Mouse (Mus musculus) lung, postnatal 0 days (tissue): ENCODE data around the gene Mlh3. TPM values are rescaled to one million over a fixed set of nuclear protein-coding genes. Genes with fewer than 3 reads are reported as not detected.

Source experiments
- ATAC-seq: fragments of 200-750 bp; cut with Nextera tagmentation; 2 replicates; pipeline ENCODE4 v1.8.0; 2017; ENCODE audit warnings: moderate library complexity
- DNase-seq: peaks from one replicate; pipeline ENCODE4 v3.0.0-alpha.2; 2016; ENCODE audit warnings: low spot score
- H3K27ac ChIP-seq: fragments of 300-500 bp; sonication (generic); 2 replicates; pipeline ENCODE4 v1.5.1; 2014; ENCODE audit warnings: antibody characterized with exemption, mild to moderate bottlenecking, low read length, mixed read lengths
- H3K27me3 ChIP-seq: fragments of 300-500 bp; sonication (generic); replicated peaks from 2 replicates; pipeline ENCODE4 v1.6.1; 2014; ENCODE audit warnings: low read length, mixed read lengths; ENCODE audit not compliant: insufficient read depth
- H3K36me3 ChIP-seq: fragments of 300-500 bp; sonication (generic); 2 replicates; pipeline ENCODE4 v1.6.1; 2014; ENCODE audit warnings: low read length, mixed read lengths; ENCODE audit not compliant: insufficient read depth
- H3K4me1 ChIP-seq: fragments of 300-500 bp; sonication (generic); 2 replicates; pipeline ENCODE4 v1.6.1; 2014; ENCODE audit warnings: antibody characterized with exemption, low read depth, low read length, mixed read lengths; ENCODE audit not compliant: insufficient read depth
- H3K4me2 ChIP-seq: fragments of 300-500 bp; sonication (generic); replicated peaks from 2 replicates; pipeline ENCODE4 v1.6.1; 2014; ENCODE audit warnings: low read depth, mild to moderate bottlenecking, low read length, moderate library complexity, mixed read lengths
- H3K4me3 ChIP-seq: fragments of 300-500 bp; sonication (generic); 2 replicates; pipeline ENCODE4 v1.5.1; 2014; ENCODE audit warnings: low read depth, low read length
- H3K9ac ChIP-seq: fragments of 300-500 bp; sonication (generic); replicated peaks from 2 replicates; pipeline ENCODE4 v1.6.1; 2014; ENCODE audit warnings: low read depth, mild to moderate bottlenecking
- H3K9me3 ChIP-seq: fragments of 300-500 bp; sonication (generic); 2 replicates; pipeline ENCODE4 v1.6.1; 2016; ENCODE audit warnings: low read length, mixed read lengths
- CTCF ChIP-seq: IDR thresholded peaks from 2 replicates; pipeline ENCODE4 v1.5.1; 2016; ENCODE audit warnings: antibody characterized with exemption, mild to moderate bottlenecking
- EP300 ChIP-seq: IDR thresholded peaks from 2 replicates; pipeline ENCODE4 v1.6.1; 2016; ENCODE audit warnings: antibody characterized with exemption, mild to moderate bottlenecking, control low read depth
- WGBS: fragments of 180-500 bp; shearing (Covaris S2); extraction: QIAGEN DNeasy Blood & Tissue Kit; methylation state at CpG from one replicate; pipeline ENCODE4 v1.1.7; 2014; 5-methylcytosine and 5-hydroxymethylcytosine counted together
- polyA plus RNA-seq: library from polyadenylated mRNA; unstranded; fragments of >200 nt; fragmentation: Nextera tagmentation; extraction: Ambion mirVana; gene quantifications from 2 replicates; pipeline ENCODE4 v1.2.1, GENCODE M21; 2015

Gene Mlh3
- polyA plus RNA-seq, 1 experiment from 2014 or later = 4.2 TPM

- 29% methylated on average over 8 of the region's 8 CpGs for WGBS
- H3K4me3 ChIP-seq = no peak overlapping the region
- no peaks in the 10 kb centered on the region for H3K9me3 ChIP-seq
- peaks cover 12% of the 10 kb centered on the region; the same call in 1 of the 2 replicates for H3K4me1 ChIP-seq
- no peak overlapping the region for H3K4me2 ChIP-seq
- no peak overlapping the region for H3K27ac ChIP-seq
- H3K9ac ChIP-seq = no peak overlapping the region
- H3K36me3 ChIP-seq = no peaks in the 10 kb centered on the region
- no peak for TF ChIP-seq EP300
- no peak for DNase-seq
- H3K27me3 ChIP-seq = no peaks in the 10 kb centered on the region
- no peak for ATAC-seq
These were observed 72.5 kb downstream of the Mlh3 start for GRCm38 (mm10) chr12:85197936-85198335.

- ATAC-seq = no peak
- no peak overlapping the region for H3K27ac ChIP-seq
These were observed 73.0 kb downstream of the Mlh3 start for GRCm38 (mm10) chr12:85197371-85197770.

GRCm38 (mm10) chr12:85196191-85196590 is 74.2 kb downstream of the Mlh3 start:
- DNase-seq = no peak
- 83% methylated on average over 10 of the region's 10 CpGs for WGBS
- Histone ChIP-seq H3K27ac (no peak overlapping the region), H3K4me1 (peaks cover 3% of the 10 kb centered on the region; the same call in 1 of the 2 replicates), H3K9me3 (no peaks in the 10 kb centered on the region), H3K27me3 (no peaks in the 10 kb centered on the region), H3K36me3 (no peaks in the 10 kb centered on the region), H3K9ac (no peak overlapping the region), H3K4me3 (no peak overlapping the region), H3K4me2 (no peak overlapping the region)
- TF ChIP-seq CTCF (no peak), EP300 (no peak)
- no peak for ATAC-seq

More at GRCm38 (mm10) chr12:85197371-85197770, 73.0 kb downstream of the Mlh3 start:
- no peaks in the 10 kb centered on the region for H3K27me3 ChIP-seq
- no peaks in the 10 kb centered on the region for H3K9me3 ChIP-seq
- H3K4me1 ChIP-seq = peaks cover 12% of the 10 kb centered on the region; the same call in 1 of the 2 replicates
- DNase-seq = no peak
- WGBS = 67% methylated on average over 7 of the region's 7 CpGs
- TF ChIP-seq CTCF (no peak), EP300 (no peak)
- H3K36me3 ChIP-seq = no peaks in the 10 kb centered on the region
- no peak overlapping the region for H3K4me3 ChIP-seq
- H3K4me2 ChIP-seq = no peak overlapping the region
- H3K9ac ChIP-seq = no peak overlapping the region

- no peak for DNase-seq
- Histone ChIP-seq H3K27ac (no peak overlapping the region), H3K36me3 (no peaks in the 10 kb centered on the region), H3K9ac (no peak overlapping the region), H3K27me3 (no peaks in the 10 kb centered on the region), H3K4me1 (peaks cover 2% of the 10 kb centered on the region; the same call in 1 of the 2 replicates), H3K4me3 (no peak overlapping the region), H3K4me2 (no peak overlapping the region), H3K9me3 (no peaks in the 10 kb centered on the region)
- TF ChIP-seq EP300 (no peak), CTCF (no peak)
- peak; percentile 7; the same call in 1 of the 2 replicates for ATAC-seq
- WGBS = 37% methylated on average over 5 of the region's 5 CpGs
These were observed 75.3 kb downstream of the Mlh3 start for GRCm38 (mm10) chr12:85195086-85195485.

- Histone ChIP-seq H3K9me3 (no peaks in the 10 kb centered on the region), H3K4me1 (peaks cover 2% of the 10 kb centered on the region; the same call in 1 of the 2 replicates), H3K36me3 (no peaks in the 10 kb centered on the region), H3K27me3 (no peaks in the 10 kb centered on the region), H3K4me2 (no peak overlapping the region), H3K27ac (no peak overlapping the region), H3K4me3 (no peak overlapping the region), H3K9ac (no peak overlapping the region)
- ATAC-seq = peak; percentile 80
- DNase-seq = peak; percentile 85
- TF ChIP-seq CTCF (no peak), EP300 (peak; percentile 65)
- 19% methylated on average over 4 of the region's 4 CpGs for WGBS
These were observed 75.8 kb downstream of the Mlh3 start for GRCm38 (mm10) chr12:85194623-85195018.

- no peak overlapping the region for H3K9ac ChIP-seq
- H3K9me3 ChIP-seq = no peaks in the 10 kb centered on the region
- H3K4me3 ChIP-seq = no peak overlapping the region
- WGBS = 73% methylated on average over 11 of the region's 11 CpGs
- no peaks in the 10 kb centered on the region for H3K27me3 ChIP-seq
- H3K27ac ChIP-seq = peak overlapping the region; percentile 51
- ATAC-seq (no peak), DNase-seq (no peak)
- H3K4me1 ChIP-seq = peaks cover 2% of the 10 kb centered on the region; the same call in 1 of the 2 replicates
- H3K36me3 ChIP-seq = no peaks in the 10 kb centered on the region
- H3K4me2 ChIP-seq = no peak overlapping the region
- TF ChIP-seq CTCF = no peak
These were observed 76.3 kb downstream of the Mlh3 start for GRCm38 (mm10) chr12:85193923-85194622.
